Mouse (Mus musculus): Measurements from ENCODE around the gene Acot9.
A peak's percentile ranks its signal among the peaks of the same experiment; 100 is the strongest.

Acot9 gene

GRCm38 (mm10) chrX:155262235-155262914 is at the start of gene Acot9:
Gene Acot9, plus strand, starts transcription at chrX:155262443.
- peak; percentile 82 for DNase-seq (ENCODE audit: low spot score in 2 of 2)

- no peak for DNase-seq (ENCODE audit: low spot score in 2 of 2)
These were observed 47.7 kb upstream of the Acot9 start for GRCm38 (mm10) chrX:155214291-155215136.

DNA sequence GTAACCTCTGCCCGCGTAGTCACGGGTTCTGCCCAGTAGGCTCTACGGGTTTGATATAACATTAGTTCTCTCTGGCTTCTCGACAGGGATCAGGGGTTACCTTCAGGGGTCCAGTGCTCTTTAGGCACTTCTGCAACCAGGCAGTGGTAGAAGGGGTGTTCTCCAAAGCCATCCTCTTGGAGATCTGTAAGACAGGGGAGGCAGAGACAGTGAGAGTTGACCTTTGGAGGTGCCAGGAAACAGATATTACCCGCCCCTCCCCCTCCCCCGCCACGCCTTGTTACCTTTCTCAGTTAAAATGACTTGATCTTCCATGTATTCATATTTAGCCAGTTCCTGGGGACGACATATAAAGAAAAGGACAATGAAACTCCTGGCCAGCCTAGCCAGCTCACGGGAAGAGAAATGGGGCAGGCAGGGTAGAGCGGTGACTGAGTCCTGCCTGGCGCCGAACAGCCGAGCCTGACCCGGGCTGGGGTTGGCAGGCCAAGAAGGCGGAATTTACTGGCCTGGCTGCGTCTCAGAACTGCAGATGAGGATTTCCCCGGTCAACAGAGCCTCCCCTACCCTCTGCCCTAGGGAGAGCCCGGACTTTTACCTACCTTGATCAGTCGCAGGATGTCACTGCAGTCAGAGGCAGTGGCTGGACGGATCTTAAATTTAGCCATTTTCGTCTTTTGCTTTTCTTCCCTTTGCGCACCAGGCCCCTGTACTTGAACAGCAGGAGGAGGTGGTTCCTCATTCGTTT is 46.6 kb upstream of the Acot9 start:
- peak; percentile 6 to 21 for DNase-seq (ENCODE audit: low spot score in 2 of 2)

- DNase-seq (ENCODE audit: low spot score in 2 of 2) = peak; percentile 87
These were observed 46.0 kb upstream of the Acot9 start, which contains the start of gene Sat1 for GRCm38 (mm10) chrX:155216271-155216670. Gene Sat1, minus strand, starts transcription at chrX:155216449.

GRCm38 (mm10) chrX:155218277-155218676 is 44.0 kb upstream of the Acot9 start:
- DNase-seq (ENCODE audit: low spot score in 2 of 2) = no peak

DNA sequence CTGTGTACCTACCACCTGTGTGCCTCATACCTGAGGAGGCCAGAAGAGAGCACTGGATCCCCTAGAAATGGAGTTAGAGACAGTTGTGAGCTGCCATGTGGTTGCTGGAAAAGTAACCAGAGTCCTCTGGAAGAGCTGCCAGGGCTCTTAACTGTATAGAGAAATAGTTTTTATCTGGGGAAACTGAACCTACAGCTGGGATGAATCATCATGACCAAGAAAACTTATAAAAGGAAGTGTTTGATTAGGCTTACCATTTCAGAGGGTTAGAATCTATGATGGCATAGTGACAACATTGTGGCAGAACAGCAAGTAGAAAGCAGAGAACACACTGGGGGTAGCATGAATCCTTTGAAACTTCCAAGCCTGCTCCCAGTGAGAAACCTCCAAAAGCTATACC is 5.4 kb upstream of the Acot9 start:
- DNase-seq (ENCODE audit: low spot score in 2 of 2) = no peak

GRCm38 (mm10) chrX:155262915-155263252 is 641 bp downstream of the Acot9 start:
- DNase-seq (ENCODE audit: low spot score in 2 of 2) = no peak

DNA sequence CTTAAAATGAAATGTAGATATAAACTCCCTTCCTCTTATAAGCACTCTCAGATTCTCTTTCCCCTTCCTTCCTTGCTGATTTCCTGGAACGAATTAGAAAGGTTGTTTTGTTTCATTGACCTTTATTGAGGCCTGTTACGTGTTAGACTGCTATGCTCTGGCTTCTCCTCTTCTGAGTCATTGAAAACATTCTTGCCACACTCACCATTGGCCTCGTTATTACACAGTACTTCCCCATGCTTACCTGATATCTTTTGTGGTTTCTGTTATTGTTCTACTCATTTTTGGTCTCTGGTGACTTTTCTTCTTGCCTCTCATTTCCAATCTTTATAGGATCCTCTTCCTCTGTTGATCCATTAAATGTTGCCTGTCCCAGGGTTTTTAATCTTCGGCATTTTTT is 16.2 kb downstream of the Acot9 start:
- DNase-seq (ENCODE audit: low spot score in 2 of 2) = no peak

- DNase-seq (ENCODE audit: low spot score in 2 of 2) = no peak
These were observed 18.3 kb downstream of the Acot9 start for GRCm38 (mm10) chrX:155280427-155281044.

GRCm38 (mm10) chrX:155306390-155306789 is 44.1 kb downstream of the Acot9 start:
- DNase-seq (ENCODE audit: low spot score in 2 of 2) = no peak

DNA sequence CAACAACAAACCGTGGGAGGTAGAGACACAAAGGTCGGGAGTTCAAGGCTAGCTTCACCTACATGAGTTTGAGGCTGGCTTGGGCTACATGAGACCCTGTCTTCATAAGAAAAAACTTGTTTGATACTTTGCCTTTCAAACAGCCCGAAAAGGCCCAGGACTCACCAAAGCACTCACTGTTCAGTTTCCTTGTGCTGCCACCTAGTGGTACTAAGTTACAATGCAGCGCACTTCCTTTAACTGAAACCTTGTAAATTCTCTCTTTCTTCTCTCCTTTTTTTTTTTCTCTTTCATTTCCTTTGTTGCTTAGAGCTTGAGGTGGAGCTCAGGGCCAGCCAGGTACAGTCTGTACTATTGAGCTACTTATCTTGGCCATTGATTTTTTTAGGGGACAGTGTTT is 55.8 kb downstream of the Acot9 start:
- peak in 1 of 2 experiments; percentile 7 for DNase-seq (ENCODE audit: low spot score in 2 of 2)

DNA sequence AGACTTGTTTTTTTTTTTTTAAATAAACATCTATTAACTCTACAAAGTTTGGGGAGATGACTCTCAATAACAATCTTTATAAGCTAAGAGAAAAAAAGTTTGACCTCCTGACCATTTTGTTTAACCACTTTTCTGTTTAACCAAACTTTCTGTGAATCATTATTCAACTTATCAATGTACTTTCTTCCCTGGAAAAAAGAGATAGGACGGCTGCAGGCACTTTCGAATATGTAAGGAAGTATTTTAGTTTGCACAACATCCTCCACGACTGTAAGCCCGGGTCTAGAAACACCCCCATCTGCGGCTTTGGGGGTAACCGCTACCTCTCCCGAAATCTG is 75.3 kb downstream of the Acot9 start:
- DNase-seq (ENCODE audit: low spot score in 2 of 2) = no peak

DNA sequence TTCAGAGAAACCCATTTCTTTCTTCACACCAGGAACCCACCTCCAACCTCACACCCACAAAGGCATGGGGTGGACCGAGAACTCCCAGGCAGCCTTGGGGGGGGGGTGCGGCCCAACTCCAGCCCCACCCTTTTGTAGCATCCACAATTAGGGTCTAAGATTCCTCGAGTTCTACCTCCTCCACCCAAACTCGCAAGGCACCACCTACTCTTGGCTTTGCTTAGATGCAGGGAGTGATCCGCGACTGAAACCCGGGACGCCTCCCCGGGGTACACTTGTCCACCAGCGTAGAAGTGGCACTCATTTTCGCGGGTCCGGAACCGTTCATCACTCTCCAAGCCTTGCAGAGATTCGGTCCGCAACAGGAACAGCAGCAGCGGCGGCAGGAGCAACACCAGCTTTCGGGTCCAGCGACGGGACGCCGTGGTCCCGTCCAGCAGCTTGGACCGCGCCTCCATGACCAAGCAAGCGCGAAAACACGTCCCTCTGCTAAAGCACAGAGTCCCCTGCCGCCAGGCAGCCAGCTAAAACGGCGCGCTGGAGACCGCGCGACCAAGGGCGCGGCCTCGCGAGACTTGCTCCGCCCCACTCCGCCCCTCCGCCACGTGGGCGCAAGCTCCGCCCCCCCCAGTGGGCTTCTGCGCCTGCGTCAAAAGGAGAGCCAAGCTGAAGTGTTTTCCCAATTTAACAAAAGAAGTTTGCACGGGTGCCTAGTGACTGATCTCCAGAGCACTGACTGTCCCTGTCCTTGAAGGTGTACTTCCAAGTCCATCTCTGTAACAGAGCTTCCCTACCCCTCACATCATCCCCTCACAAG is 75.9 kb downstream of the Acot9 start:
- DNase-seq (ENCODE audit: low spot score in 2 of 2) = peak; percentile 68 to 75

- no peak for DNase-seq (ENCODE audit: low spot score in 2 of 2)
These were observed 78.4 kb downstream of the Acot9 start, which contains the start of gene Prdx4 for GRCm38 (mm10) chrX:155340654-155341053. Gene Prdx4, minus strand, starts transcription at chrX:155340754.

DNA sequence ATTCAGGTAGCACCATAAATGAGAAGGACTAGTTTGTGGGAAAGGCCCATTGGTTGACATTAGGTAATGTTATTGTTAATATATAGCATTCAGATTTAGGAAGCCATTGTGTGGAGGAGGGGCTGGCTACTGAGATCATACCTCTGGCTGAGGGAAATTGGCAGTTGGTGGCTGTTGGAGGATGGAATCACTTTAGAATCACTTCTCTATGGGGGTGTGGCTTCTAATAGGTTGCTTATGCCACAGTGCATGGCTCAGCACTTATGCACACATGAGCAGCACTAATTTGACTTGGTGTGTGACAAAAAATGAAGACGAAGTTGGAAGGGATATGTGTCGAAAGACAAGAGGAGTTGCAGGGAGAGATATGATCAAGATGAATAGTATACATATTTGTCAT is 84.0 kb downstream of the Acot9 start:
- DNase-seq (ENCODE audit: low spot score in 2 of 2) = no peak
